In the genomic region with DNA sequence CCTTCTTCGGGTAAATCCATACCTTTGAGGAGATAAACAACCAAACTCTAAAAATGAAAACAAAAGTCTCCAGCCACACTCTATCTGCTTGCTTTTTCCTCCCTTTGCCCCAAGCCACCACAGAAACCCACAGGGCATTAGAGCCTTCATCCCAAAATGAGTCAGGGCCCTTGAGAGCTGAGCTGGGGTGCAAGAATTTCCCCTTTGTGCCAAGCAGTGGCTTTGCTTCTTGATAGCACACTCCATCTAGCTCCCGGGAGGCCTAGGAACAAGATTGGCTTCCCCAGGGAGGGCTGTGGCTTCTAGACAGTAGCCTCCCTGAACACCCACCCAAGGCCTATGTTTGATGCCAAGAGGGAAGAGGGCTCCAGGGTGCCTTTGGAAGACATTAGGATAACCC, we compare ENCODE assay signal across 29 mouse cellular contexts. TPM values are rescaled to one million over a fixed set of nuclear protein-coding genes. Genes with fewer than 3 reads are reported as not detected.
"Had no signal": no experiment of that assay in that cellular context is flagged by ENCODE, and none has a peak within 500 bp of the region (broad histone marks: within the 10 kb centered on the region; RNA-seq: fewer than 3 reads in every experiment).

No protein-coding gene starts in this region.

- H3K36me3 ChIP-seq: forebrain, embryonic 12.5 days; forebrain, embryonic 15.5 days had no signal

- H3K4me2 ChIP-seq: embryonic facial prominence, embryonic 12.5 days; embryonic facial prominence, embryonic 13.5 days; embryonic facial prominence, embryonic 15.5 days; forebrain, embryonic 12.5 days; forebrain, embryonic 13.5 days; forebrain, embryonic 15.5 days had no signal

- ATAC-seq: forebrain, embryonic 13.5 days; forebrain, embryonic 14.5 days; forebrain, embryonic 15.5 days; forebrain, embryonic 16.5 days; forebrain, postnatal 0 days had no signal

- H3K9ac ChIP-seq: embryonic facial prominence, embryonic 12.5 days; embryonic facial prominence, embryonic 13.5 days; embryonic facial prominence, embryonic 15.5 days; forebrain, embryonic 12.5 days; forebrain, embryonic 13.5 days; forebrain, embryonic 15.5 days; forebrain, postnatal 0 days had no signal

- H3K27ac ChIP-seq: embryonic facial prominence, embryonic 10.5 days; embryonic facial prominence, embryonic 12.5 days; embryonic facial prominence, embryonic 13.5 days; embryonic facial prominence, embryonic 15.5 days; forebrain, embryonic 10.5 days; forebrain, embryonic 12.5 days; forebrain, embryonic 13.5 days; forebrain, embryonic 15.5 days; gastrocnemius, adult 2 months; heart, adult 2 months; heart, embryonic 10.5 days had no signal

- H3K9me3 ChIP-seq: embryonic facial prominence, embryonic 10.5 days; embryonic facial prominence, embryonic 12.5 days; embryonic facial prominence, embryonic 13.5 days; embryonic facial prominence, embryonic 15.5 days; forebrain, embryonic 10.5 days; forebrain, embryonic 12.5 days; forebrain, embryonic 13.5 days; forebrain, embryonic 15.5 days; heart, embryonic 10.5 days had no signal

- H3K4me3 ChIP-seq: embryonic facial prominence, embryonic 10.5 days; embryonic facial prominence, embryonic 12.5 days; embryonic facial prominence, embryonic 13.5 days; embryonic facial prominence, embryonic 15.5 days; erythroblast, embryonic 14.5 days; forebrain, embryonic 10.5 days; forebrain, embryonic 12.5 days; forebrain, embryonic 13.5 days; forebrain, embryonic 15.5 days; gastrocnemius, adult 2 months; heart, adult 2 months; heart, embryonic 10.5 days had no signal

- DNase-seq: cerebellum, adult 9-11 months; cerebellum, postnatal 10 days; cerebellum, postnatal 14 days; cerebellum, postnatal 25 days; cerebellum, postnatal 36 days; embryo, embryonic 11 days; forebrain, postnatal 0 days; gastrocnemius, adult 2 months; gastrocnemius, postnatal 10 days; gastrocnemius, postnatal 14 days; gastrocnemius, postnatal 25 days; gastrocnemius, postnatal 36 days; heart, adult 11 months; heart, adult 18-20 months; heart, adult 2 months had no signal

RNA-seq across cellular contexts. Expression of gene Tbx21, which starts 16.6 kb away (rescaled TPM):
- total RNA-seq: granulocyte monocyte progenitor cell, adult 5-6 weeks; heart, adult 2 months had no signal
- polyA plus RNA-seq: embryonic facial prominence, embryonic 11.5 days; erythroblast, embryonic 14.5 days had no signal
